Mouse (Mus musculus): ENCODE results near the gene Il13. TPM values are rescaled to one million over a fixed set of nuclear protein-coding genes. Genes with fewer than 3 reads are reported as not detected.

The Il13 gene
- polyA plus RNA-seq (2015; fragmentation: Nextera tagmentation; extraction: Ambion mirVana): not detected in 2 replicates

DNA sequence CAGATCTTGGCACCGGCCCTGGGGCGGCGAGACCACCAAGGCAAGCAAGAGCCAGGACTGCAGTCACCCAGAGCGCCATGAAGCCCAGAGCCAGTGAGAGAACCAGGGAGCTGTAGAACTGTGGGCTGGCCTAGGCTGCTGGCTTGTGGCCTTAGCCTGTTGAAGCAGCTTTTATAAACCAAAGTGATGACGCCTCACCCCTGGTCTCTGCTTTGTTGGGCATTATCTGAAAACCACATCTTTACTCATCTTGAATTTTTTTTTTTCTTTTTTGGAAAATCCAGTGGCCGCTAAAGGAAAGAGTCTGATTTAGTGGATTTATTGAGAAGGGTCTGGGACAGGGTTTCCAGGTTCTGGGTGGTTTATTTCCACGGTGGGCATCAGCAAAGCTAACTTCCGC lies at the start of gene Il13:
Gene Il13 (minus strand): TSS at position 147 of the 400 bp plus-strand sequence.
- H3K4me3 ChIP-seq: no peak within 1 kb of the TSS
- H3K27ac ChIP-seq: no peak within 1 kb of the TSS
- no peak for ATAC-seq (ENCODE audit: insufficient number of reproducible peaks, insufficient read depth, low FRiP score, low TSS enrichment, low read depth)
- peaks cover 22% of the 10 kb centered on the region for H3K4me1 ChIP-seq
- no peaks in the 10 kb centered on the region for H3K36me3 ChIP-seq
- 90% methylated on average over 8 of the region's 8 CpGs for WGBS
- H3K4me2 ChIP-seq: no peak within 1 kb of the TSS
- no peak within 1 kb of the TSS for H3K9ac ChIP-seq
- no peaks in the 10 kb centered on the region for H3K9me3 ChIP-seq
- peaks cover 25% of the 10 kb centered on the region for H3K27me3 ChIP-seq

DNA sequence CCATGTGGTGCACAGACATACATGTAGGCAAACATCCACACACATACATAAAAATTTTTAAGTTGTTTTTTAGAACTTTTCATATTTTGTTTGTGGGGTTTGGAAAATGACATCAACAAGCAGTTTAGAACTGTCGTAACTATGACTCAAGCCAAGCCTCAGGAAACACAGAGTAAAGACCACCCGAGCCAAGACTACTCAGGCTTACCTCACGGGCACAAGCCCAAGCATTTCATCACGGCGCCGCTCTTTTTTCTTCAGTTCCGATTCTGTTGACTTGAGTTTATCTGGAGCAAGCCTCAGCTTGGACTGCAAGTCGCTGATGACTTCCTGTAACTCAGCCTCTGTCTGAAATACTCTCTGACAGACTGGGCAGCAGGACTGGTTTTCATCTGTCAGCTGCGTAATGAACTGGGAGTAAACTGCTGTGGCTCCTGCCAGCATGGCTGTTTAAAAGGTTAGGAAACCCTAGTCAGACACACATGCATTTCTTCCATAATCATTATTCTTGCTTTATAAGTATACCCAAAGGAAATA lies 48.6 kb upstream of the Il13 start:
- 86% methylated on average over 9 of the region's 9 CpGs for WGBS
- Histone ChIP-seq H3K4me2 (no peak overlapping the region), H3K36me3 (peaks cover 51% of the 10 kb centered on the region)

DNA sequence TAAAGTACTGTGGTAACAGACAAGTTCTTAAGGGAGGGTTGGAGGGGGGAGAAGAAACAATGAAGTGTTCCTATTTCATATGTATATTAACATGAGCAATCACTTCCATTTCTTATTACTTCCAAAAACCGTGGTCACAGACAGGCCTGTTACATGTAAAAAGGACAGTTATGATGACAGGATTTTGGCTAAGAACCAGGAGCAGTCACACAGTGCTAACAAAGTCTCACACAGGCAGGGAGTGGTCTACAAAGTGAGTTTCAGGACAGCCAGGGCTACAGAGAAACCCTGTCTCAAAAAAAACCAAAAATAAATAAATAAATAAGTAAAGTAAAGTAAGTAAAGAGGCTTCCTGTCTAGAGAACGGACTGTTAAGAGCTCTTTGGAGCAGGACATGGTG lies 47.7 kb upstream of the Il13 start:
- H3K27ac ChIP-seq: no peak overlapping the region
- no peak overlapping the region for H3K4me3 ChIP-seq
- no peak overlapping the region for H3K4me2 ChIP-seq
- no peak for ATAC-seq (ENCODE audit: insufficient number of reproducible peaks, insufficient read depth, low FRiP score, low TSS enrichment, low read depth)
- no peaks in the 10 kb centered on the region for H3K27me3 ChIP-seq
- H3K9ac ChIP-seq: no peak overlapping the region
- H3K4me1 ChIP-seq: no peaks in the 10 kb centered on the region
- peaks cover 52% of the 10 kb centered on the region for H3K36me3 ChIP-seq
- H3K9me3 ChIP-seq: no peaks in the 10 kb centered on the region
- WGBS: 84% methylated on average over 2 of the region's 2 CpGs

More for the DNA sequence above, 48.6 kb upstream of the Il13 start:
- H3K9me3 ChIP-seq: no peaks in the 10 kb centered on the region
- H3K4me1 ChIP-seq: no peaks in the 10 kb centered on the region
- no peak overlapping the region for H3K9ac ChIP-seq
- no peak overlapping the region for H3K4me3 ChIP-seq
- no peaks in the 10 kb centered on the region for H3K27me3 ChIP-seq
- ATAC-seq (ENCODE audit: insufficient number of reproducible peaks, insufficient read depth, low FRiP score, low TSS enrichment, low read depth): no peak
- H3K27ac ChIP-seq: no peak overlapping the region

DNA sequence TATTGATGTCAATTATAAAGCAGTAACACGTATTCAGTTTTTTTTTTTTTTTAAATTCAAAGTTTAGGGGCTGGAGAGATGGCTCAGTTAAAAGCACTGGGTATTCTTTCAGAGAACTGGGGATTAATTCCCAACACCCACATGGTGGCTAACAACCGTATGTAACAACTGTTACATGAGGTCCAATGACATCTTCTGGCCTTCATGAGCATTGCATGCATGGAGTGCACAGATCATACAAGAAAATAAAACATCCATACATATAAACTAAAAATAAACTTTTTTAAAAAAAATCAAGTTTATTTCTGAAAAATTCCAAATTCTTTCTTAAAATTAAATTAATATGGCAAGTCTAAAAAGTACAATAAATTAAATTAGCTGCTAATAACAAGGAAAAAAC lies 47.2 kb upstream of the Il13 start:
- ATAC-seq (ENCODE audit: insufficient number of reproducible peaks, insufficient read depth, low FRiP score, low TSS enrichment, low read depth): no peak
- 88% methylated on average over 2 of the region's 2 CpGs for WGBS

DNA sequence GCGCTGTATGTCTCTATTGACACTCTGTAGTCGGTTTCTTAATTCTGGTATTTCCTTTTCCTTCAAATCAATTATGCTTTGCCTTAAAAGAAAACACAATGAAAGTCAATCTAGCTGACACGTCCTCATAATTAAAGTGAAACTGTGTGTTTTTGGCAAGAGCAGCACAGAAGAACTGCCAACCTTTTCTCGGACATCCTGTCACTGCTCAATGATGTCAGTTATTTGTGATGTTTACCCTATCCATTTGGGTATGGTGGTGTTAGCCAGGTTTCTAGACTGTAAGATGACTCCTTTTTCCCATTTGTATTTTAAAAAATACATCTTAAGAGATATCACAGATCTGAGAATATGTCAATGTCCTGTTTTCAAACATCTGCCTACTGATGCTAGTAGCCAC lies 45.6 kb upstream of the Il13 start:
- H3K4me1 ChIP-seq: no peaks in the 10 kb centered on the region
- no peak overlapping the region for H3K4me2 ChIP-seq
- no peaks in the 10 kb centered on the region for H3K27me3 ChIP-seq
- H3K9me3 ChIP-seq: no peaks in the 10 kb centered on the region
- H3K36me3 ChIP-seq: peaks cover 63% of the 10 kb centered on the region
- H3K9ac ChIP-seq: no peak overlapping the region
- no peak overlapping the region for H3K27ac ChIP-seq
- WGBS: 88% methylated on average over 4 of the region's 4 CpGs
- no peak overlapping the region for H3K4me3 ChIP-seq
- ATAC-seq (ENCODE audit: insufficient number of reproducible peaks, insufficient read depth, low FRiP score, low TSS enrichment, low read depth): no peak

More for the DNA sequence above, 47.2 kb upstream of the Il13 start:
- H3K4me1 ChIP-seq: no peaks in the 10 kb centered on the region
- H3K27me3 ChIP-seq: no peaks in the 10 kb centered on the region
- no peak overlapping the region for H3K27ac ChIP-seq
- H3K36me3 ChIP-seq: peaks cover 53% of the 10 kb centered on the region
- H3K4me2 ChIP-seq: no peak overlapping the region
- H3K9me3 ChIP-seq: no peaks in the 10 kb centered on the region
- no peak overlapping the region for H3K9ac ChIP-seq
- H3K4me3 ChIP-seq: no peak overlapping the region

DNA sequence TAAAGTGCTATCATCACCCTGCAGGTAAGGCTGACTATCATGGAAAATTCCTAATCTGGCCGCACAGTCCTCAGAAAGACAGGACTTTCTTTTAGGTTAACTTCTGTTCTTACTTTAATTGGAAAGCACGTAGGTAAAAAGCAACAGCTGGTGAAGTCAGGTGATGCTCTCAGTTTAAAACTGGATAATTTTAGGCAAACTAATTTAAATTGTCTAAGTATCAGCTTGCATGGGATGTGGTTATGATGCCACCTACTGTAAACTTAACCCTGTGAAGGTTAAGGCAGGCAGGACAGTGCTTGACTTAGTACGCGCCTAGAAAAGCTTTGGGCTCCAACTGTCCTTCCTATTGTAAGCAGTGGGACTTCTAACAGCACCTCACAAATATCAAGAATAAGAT lies 36.9 kb upstream of the Il13 start:
- Histone ChIP-seq H3K9ac (no peak overlapping the region), H3K27me3 (no peaks in the 10 kb centered on the region), H3K36me3 (peaks cover 68% of the 10 kb centered on the region), H3K27ac (no peak overlapping the region), H3K9me3 (no peaks in the 10 kb centered on the region), H3K4me3 (no peak overlapping the region), H3K4me2 (no peak overlapping the region), H3K4me1 (no peaks in the 10 kb centered on the region)
- ATAC-seq (ENCODE audit: insufficient number of reproducible peaks, insufficient read depth, low FRiP score, low TSS enrichment, low read depth): no peak
- 92% methylated on average over 4 of the region's 4 CpGs for WGBS

DNA sequence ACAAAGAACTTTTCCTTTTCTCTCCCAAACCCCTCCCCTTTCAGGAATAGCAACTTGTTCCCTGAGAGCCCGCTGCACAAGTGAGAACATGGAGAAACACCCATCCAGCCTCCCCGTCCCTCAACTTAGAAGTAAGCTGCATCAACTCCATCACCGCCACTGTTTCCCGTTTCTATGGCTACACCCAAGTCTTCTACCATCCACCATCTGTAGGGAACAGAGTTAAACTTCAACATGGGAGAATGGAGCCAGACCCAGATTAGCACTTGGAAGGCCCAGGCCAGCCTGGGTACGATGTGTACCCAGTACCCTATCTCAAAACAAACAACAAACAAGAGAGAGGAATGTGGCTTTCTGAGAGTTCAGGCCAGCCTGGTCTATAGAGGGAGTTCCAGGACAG lies 29.6 kb upstream of the Il13 start:
- WGBS: 80% methylated on average over 5 of the region's 5 CpGs
- H3K4me1 ChIP-seq: no peaks in the 10 kb centered on the region
- no peak overlapping the region for H3K27ac ChIP-seq
- H3K4me2 ChIP-seq: no peak overlapping the region
- H3K36me3 ChIP-seq: peaks cover 40% of the 10 kb centered on the region
- no peak overlapping the region for H3K9ac ChIP-seq
- H3K27me3 ChIP-seq: no peaks in the 10 kb centered on the region
- no peak overlapping the region for H3K4me3 ChIP-seq
- no peak for ATAC-seq (ENCODE audit: insufficient number of reproducible peaks, insufficient read depth, low FRiP score, low TSS enrichment, low read depth)
- H3K9me3 ChIP-seq: no peaks in the 10 kb centered on the region

DNA sequence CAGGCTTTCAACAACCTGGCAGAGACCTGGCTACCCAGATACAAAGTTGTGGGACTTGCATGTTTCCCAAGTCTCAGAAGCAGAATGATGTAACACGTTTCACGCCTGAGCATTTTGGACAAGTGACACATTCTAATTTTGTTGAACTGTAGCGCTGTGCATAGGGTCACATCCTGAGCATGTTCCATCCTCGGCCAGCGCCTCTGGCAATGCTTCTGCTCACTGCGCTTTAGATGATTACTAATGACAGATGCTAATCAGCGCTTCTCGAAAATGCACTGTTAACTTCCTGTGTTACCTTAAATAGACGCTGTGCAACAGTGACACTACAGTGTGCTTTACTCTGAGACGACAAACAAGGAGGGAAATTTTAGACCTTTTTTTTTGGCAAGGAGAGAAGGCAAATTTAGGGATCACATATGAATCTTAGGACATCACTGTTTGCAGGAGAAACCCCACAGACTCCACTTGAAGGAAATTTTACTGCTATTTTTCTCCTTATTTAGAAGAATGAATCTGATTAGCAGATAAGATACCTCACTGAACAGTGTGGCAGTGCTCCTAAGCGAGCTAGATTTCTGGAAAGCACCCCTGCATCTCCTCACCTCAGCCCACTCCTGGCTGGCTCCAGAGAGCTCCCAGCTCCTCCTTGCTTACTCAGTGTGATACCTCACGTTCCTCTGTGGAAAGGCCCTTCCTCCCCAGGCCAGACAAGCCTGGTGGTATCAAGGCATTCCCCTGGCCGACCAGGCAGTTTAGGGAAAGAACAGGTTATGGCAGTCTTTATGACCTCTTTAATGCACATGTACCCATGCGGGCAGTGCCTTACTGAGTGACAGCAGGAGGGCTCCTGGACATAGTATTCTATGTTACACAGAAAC lies 28.5 kb upstream of the Il13 start:
- no peaks in the 10 kb centered on the region for H3K9me3 ChIP-seq
- whole genome bisulfite sequencing: 65% methylated on average over 14 of the region's 14 CpGs
- H3K27ac ChIP-seq: no peak overlapping the region
- no peak overlapping the region for H3K4me2 ChIP-seq
- H3K9ac ChIP-seq: no peak overlapping the region
- H3K4me3 ChIP-seq: no peak overlapping the region
- no peak for ATAC-seq (ENCODE audit: insufficient number of reproducible peaks, insufficient read depth, low FRiP score, low TSS enrichment, low read depth)
- H3K36me3 ChIP-seq: peaks cover 32% of the 10 kb centered on the region
- H3K27me3 ChIP-seq: no peaks in the 10 kb centered on the region
- H3K4me1 ChIP-seq: no peaks in the 10 kb centered on the region

DNA sequence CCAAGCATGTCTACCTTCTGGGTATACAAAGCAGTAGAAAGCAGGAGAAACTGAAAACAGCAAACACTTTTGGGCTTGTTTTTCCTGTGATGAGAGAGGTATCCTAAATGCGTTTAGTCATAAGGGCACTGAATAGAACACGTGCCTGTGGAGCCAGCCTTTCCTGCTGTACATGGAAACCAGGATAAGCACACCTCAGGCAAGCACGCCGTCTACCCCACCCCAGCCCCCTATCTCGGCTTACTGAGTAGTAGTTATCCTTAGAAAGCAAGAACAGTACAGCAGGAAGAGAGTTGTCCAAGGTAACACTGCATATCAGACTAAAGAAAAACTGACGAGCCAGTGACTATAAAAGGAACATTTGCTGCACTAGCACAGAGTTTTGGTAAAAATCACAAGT lies 23.3 kb upstream of the Il13 start:
- Histone ChIP-seq H3K4me2 (no peak overlapping the region), H3K9me3 (no peaks in the 10 kb centered on the region), H3K9ac (no peak overlapping the region), H3K4me1 (no peaks in the 10 kb centered on the region), H3K4me3 (no peak overlapping the region), H3K36me3 (peaks cover 28% of the 10 kb centered on the region), H3K27ac (no peak overlapping the region), H3K27me3 (no peaks in the 10 kb centered on the region)
- ATAC-seq (ENCODE audit: insufficient number of reproducible peaks, insufficient read depth, low FRiP score, low TSS enrichment, low read depth): no peak
- WGBS: 87% methylated on average over 6 of the region's 6 CpGs

DNA sequence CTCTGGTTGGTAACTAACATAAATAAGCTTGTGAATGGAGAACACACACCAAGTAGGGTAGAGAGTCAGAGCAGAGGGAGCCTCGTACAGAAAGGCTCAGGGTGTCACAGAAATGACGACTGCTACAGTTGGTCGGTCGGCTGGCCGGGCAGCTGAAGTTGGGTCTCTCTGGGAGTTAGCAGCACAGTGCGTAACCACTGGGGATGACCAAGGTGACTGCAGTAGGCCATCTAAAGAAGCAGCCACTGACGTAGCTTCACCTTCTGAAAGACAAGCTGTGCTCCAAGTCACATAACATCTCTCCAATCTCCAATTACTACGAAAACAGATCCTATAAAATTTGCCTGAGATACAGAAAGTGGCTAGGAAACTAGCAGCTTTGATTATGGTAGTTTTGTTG lies 22.9 kb upstream of the Il13 start:
- no peak overlapping the region for H3K9ac ChIP-seq
- H3K4me3 ChIP-seq: no peak overlapping the region
- ATAC-seq (ENCODE audit: insufficient number of reproducible peaks, insufficient read depth, low FRiP score, low TSS enrichment, low read depth): no peak
- no peak overlapping the region for H3K27ac ChIP-seq
- 87% methylated on average over 8 of the region's 8 CpGs for WGBS
- H3K4me1 ChIP-seq: no peaks in the 10 kb centered on the region
- peaks cover 32% of the 10 kb centered on the region for H3K36me3 ChIP-seq
- H3K9me3 ChIP-seq: no peaks in the 10 kb centered on the region
- no peak overlapping the region for H3K4me2 ChIP-seq
- no peaks in the 10 kb centered on the region for H3K27me3 ChIP-seq

DNA sequence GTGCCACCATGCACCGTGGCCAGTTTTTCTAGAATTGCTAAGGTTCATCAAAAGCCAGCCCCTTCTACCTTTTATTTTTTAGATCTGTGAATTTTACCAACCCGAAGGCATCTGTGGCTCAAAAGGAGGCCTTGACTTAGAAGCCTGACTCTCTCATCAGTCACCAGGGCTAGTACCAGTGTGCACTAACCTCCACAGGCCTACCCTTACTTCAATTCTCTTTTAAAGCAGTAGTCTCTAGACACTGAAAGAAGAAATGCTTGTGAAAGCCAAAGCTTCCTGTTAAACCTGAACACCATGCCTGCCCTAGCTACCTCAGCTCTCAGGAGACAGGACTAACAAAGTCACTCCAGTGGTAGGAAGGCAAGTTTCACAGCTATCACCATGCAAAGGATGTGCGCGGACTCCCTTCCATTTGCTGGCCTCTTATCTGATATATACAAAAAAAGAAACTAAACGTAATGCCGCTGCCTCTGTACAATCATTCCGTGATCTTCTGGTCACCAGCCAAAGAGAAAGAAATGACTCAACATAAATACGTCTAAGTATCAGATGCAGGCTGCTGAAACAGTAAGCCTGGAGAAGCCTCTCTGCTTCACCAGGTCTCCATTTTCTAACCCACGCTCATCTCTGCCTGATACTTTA lies 22.2 kb upstream of the Il13 start:
- no peak for ATAC-seq (ENCODE audit: insufficient number of reproducible peaks, insufficient read depth, low FRiP score, low TSS enrichment, low read depth)
- WGBS: 88% methylated on average over 9 of the region's 9 CpGs
- Histone ChIP-seq H3K27ac (no peak overlapping the region), H3K36me3 (peaks cover 38% of the 10 kb centered on the region), H3K4me2 (no peak overlapping the region), H3K4me3 (no peak overlapping the region), H3K27me3 (no peaks in the 10 kb centered on the region), H3K9ac (no peak overlapping the region), H3K9me3 (no peaks in the 10 kb centered on the region), H3K4me1 (no peaks in the 10 kb centered on the region)

DNA sequence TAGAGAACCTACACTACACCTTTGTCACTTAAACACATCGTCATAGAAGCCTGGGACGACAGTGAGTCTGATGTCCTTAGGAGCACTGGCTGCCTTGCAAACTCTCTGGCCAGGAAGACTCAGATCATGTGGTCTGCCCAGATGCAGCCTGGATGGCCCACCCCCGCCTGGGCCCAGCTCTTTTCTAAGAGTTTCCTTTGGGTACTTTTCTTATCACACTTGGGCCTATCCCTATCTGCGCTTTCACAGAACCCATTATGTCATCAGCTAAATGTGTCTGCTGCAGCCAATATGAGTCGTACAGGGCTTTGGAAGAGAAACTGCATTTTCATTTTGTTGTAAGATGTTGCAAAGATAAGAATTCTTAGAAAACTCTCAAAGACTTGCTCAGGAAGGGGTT lies 20.5 kb upstream of the Il13 start:
- Histone ChIP-seq H3K4me1 (no peaks in the 10 kb centered on the region), H3K9me3 (no peaks in the 10 kb centered on the region), H3K4me3 (no peak overlapping the region), H3K27me3 (no peaks in the 10 kb centered on the region), H3K4me2 (no peak overlapping the region), H3K9ac (no peak overlapping the region), H3K27ac (no peak overlapping the region), H3K36me3 (peaks cover 51% of the 10 kb centered on the region)
- no peak for ATAC-seq (ENCODE audit: insufficient number of reproducible peaks, insufficient read depth, low FRiP score, low TSS enrichment, low read depth)
- WGBS: 85% methylated on average over 5 of the region's 5 CpGs

All from embryonic facial prominence, embryonic 13.5 days (tissue).